Mouse (Mus musculus) erythroblast, adult 5-6 weeks (primary cell): ENCODE measurements around the gene Ppp2r3c. TPM values are rescaled to one million over a fixed set of nuclear protein-coding genes. Genes with fewer than 3 reads are reported as not detected.
"Not testable (repeated sequence)": the region's sequence is repeated elsewhere in the genome, so short reads cannot be mapped to it uniquely, and the experiment has no call there.

ENCODE experiments used
- ATAC-seq: replicated peaks from 2 replicates; pipeline ENCODE4 v1.8.0; 2016; ENCODE audit warnings: moderate number of reproducible peaks, mild to moderate bottlenecking, moderate TSS enrichment, inconsistent platforms; ENCODE audit not compliant: poor library complexity, low FRiP score, severe bottlenecking
- total RNA-seq, 2 experiments: library from RNA; stranded (forward) in 1 of 2; stranded (reverse) in 1 of 2; fragments of 150-400 nt in 1 of 2; fragments of 200-764, 138-1000 nt in 1 of 2; gene quantifications; 2 replicates each; pipeline versions ENCODE4 v1.2.3 to v1.2.4; 2015 to 2017; ENCODE audit warnings: low replicate concordance in 2 of 2

The Ppp2r3c gene
- total RNA-seq (2015; ENCODE audit: low replicate concordance) (6.7 and 13.3 TPM in 2 replicates), total RNA-seq (2017; ENCODE audit: low replicate concordance) (7.4 and 9.6 TPM in 2 replicates)

DNA sequence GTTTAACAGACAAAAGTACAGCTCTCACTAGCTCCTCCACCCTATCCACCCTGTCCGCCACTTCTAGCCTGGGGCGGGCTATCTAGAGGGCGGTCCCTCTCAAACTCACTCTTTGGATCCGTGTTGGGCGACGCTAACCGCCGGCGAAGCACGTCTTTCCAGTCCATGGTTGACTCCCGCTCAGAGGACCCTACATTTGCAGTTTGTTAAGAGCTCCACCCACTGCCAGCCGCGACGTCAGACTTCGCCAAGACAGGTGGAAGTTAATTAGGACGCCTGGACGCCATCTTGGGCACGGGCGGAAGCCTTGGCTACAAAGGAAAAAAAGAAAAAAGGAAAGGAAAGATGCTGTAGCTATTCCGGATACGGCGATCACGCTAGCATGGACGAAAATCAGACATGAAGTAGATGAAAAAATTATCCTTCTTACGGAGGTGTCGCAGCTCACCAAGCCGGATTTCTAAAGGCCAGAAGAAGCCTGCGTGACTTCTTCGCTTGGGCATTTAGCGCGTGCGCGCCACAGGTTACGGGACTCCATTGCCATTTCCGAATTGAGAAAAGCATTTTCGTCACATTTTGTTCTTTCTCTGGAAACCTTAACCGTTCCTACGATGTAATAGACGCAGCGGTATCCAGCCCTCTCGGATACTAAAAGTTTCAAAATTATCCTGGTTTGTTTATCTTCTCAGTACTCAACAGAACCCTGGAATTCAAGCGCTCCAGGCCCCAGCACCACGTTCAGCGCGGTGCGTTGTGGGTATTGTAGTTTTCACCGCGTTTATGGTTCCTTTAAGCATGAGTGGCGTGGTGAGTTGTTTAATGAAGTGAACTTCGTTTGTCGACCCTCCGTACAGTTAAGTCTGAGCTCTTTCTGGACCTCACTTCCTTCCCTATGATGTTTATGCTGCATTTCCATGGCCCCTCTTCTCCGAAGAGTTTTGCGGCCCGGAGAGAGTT, at the start of gene Ppp2r3c:
TSS of gene Ppp2r3c (minus strand) at position 514 of the 957 bp plus-strand sequence.
- peak; percentile 94 for ATAC-seq

DNA sequence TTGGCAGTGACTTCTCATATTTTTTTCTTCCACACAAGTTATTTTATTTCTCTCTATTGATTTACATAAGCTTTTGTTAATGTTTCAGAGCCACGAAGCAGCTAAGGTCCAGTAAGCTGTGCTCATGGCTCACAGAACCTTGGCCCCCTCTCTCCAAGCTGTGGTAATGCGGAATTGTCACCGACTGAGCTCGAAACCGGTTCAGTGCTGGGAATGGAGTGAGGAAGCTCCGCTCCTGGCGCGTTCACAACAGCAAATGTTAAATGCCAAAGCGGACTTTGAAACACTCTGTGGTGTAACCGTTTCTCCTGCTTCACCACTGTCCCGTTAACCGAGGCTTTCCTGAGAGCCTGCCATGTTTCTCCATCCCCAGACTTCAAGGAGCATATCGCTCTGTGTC, 41.8 kb upstream of the Ppp2r3c start:
- ATAC-seq = no peak

DNA sequence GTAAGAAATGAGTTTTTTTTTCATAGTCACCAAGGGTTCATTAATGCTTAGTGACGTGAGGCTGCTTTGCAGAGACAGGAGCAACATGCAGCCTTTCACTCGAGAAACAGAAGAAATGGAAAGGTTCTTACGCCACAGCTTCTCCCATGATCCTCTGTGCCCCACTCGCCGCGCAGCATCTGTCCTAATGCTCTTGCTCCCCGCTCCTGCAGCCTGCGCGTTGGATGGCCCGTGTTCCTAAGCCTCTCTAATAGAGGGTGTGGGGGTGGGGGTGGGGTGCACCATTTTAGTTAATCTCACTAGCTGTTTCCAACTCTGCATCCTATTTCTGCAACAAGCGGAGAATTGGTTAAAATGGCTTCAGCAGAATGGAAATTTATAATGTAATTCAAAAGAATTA, 41.2 kb upstream of the Ppp2r3c start:
- ATAC-seq = no peak

DNA sequence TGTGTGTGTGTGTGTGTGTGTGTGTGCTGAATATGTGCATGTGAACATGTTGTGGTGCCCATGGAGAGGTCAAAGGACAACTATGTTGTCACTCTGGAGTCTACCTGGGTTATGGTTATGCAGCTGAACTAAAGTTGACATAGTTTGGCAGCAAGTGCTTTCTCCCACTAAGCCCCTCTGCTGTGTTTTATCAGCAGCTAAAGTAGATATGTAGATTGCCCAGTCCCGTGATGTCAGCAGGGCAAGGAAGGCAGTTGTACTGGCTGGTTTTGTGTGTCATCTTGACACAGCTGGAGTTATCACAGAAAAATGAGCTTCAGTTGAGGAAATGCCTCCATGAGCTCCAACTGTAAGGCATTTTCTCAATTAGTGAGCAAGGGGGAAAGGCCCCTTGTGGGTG, 40.2 kb upstream of the Ppp2r3c start:
- not testable (repeated sequence) for ATAC-seq

DNA sequence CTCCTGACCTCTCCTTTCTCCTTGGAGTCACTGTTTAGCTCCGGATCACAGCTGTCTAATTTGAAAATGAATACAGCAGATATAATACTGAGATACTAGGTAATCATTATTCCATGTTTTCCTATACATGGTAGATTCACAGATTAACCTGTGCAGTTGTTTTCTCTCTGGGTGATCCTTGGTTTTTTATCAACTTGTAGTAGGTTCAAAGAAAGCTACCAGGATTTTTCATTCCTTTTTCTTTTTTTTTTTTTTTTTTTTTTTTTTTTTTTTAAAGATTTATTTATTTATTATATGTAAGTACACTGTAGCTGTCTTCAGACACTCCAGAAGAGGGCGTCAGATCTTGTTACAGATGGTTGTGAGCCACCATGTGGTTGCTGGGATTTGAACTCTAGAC, 35.7 kb upstream of the Ppp2r3c start:
- not testable (repeated sequence) for ATAC-seq

DNA sequence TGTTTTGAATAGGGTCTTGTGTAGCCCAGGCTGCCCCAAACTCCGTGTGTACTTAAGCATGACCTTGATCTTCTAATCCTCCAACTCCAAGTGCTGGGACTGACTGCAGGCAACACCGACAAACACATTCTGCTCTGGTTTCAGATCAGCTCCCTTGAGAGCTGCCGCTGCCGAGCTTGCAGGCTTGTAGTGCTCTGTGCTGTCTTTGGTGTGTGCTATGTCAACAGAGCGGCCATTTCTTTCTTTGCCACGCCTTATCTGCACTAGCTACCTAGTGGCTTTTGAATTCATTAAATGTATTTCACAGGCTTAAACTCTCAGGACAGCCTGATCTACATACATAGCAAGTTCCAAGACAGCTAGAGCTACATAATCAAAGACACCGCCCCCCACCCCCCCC, 30.9 kb upstream of the Ppp2r3c start:
- no peak for ATAC-seq

DNA sequence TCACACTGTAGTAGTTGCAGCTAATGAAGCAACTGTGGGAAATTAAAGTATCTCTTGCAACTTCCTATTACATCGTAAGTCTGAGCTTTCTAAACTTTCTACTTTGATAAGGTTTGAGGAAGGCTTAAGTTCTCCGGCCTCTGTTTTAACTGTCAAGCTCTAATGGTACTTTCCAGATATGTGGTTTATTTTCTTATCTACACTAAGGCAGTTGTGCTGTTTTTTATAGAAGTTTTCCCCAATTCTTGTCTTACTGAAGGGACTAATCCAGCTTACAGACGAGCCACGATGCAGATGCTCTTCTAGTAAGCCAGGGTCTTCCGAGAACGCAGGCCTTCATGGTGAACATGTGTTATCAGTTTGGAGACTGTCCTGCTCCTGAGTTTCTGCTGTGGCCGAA, 26.6 kb upstream of the Ppp2r3c start:
- no peak for ATAC-seq

DNA sequence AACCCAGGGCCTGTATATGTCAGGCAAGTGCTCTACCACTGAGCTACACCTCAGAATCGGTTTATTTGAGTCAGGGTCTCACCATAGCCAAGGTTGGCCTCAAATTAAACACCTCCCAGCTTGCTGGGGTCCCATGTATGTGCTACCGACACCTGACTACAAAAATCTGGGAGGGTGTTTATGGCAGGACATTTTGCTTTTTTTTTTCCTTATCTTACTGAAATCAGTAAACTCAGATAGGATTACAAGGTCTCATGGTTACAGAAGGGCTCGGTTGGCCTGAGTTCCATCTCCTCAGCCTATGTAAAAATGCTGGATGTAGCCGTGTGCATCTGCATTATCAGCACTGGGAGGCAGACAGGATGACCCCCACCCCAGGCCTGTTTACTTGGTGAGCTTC, 26.0 kb upstream of the Ppp2r3c start:
- no peak for ATAC-seq

DNA sequence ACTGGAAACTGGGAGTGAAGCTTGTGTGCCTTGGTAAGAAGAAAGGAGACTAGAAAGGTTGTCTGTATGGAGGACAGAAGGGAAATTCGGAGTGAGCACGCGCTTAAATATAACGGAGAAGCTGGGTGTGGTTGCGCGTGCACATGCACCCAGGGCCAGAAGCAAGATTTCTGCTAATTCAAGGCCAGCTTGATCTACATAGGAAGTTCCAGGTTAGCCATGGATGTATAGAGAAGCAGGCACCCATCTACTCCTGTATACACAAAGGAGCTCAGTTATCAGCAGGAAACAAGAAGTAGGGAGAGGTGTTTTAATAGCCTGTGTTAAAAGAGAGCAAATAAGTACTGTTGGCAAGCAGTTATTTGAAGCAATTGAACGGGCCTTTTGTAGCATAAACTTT, 22.9 kb upstream of the Ppp2r3c start:
- no peak for ATAC-seq

DNA sequence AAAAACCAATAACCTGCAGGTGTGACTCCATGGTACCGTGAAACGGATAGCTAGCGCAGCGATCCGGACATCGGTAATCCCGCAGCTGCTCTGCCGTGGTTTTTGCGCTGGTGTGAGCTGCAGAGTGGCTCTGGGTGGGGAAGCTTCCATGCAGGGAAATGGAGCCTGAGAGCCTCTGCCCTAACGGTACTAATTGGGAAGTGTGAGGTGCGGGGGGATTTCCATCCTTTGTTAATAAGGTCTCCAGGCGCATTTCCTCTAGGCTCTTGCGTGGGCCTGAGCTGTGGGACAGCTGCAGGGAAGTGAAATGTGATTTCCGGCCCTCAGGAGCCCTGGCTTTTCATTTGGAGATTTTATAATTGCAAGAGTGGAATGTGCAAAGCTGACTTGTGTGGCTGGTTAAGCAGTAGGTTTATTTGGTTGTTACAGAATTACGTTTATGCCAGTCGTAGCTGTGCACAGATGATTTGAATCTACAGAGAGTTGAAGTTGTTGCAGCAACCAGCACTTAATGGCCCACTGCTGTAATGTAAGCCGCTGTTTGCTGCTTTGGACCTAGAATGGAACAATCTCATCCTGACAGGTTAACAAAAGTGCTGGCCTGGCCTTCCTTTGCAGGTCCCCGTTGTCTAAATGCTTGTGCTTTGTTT, 19.0 kb upstream of the Ppp2r3c start:
- no peak for ATAC-seq

DNA sequence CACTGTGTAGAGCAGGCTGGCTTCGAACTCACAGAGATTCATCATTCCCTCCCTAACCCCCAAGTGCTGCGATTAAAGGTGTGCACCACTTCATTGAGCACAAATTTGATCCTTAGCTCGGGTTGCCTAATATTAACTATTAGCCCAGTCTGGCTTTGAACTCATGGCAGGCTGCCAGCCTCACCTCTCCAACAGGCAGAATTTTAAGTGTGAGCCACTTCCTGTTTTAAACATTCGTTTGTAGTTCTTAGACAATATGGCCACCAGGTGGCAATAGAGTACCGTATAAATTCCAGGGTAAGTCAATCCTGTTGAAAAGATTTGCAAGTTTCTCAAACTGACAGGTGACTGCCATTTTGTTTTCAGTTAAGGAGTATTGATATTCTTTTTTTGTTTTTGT, 12.4 kb upstream of the Ppp2r3c start:
- ATAC-seq = peak; percentile 78

DNA sequence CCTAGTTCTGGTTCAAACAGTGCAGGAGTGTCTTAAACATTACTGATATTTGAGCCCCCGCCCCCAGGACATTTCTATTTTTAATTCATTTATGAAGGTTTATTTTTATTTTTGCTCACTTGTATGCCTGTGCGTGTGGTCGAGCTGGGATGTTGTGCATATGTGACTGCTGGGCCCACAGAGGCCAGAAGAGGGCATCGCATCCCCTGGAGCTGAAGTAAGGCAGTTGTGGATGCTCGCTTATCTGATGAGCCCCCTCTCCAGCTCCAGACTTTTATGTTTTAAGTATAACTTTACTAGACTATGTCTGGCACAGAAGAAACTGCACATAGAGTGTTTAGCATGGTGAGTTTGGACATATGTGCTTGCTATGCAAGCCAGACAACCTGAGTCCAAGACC, 11.1 kb upstream of the Ppp2r3c start:
- no peak for ATAC-seq

DNA sequence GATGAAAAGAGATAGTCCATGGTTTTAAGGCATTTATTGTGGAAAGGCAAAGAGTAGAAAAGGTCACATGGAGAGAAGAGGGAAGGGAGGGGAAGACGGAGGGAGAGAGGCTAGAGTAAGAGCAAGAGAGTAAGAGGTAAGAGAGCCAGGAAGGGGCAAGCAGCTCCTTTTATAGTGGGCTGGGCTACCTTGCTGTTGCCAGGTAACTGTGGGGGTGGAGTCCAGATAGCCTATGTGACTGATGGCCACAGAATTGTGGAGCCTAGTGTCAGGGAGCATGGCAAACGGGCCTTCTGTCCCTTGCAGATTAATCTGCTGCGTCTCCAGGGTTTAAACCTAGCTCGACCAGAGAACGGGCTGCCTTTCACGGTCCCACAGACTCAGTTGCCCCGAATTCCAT, 9.0 kb upstream of the Ppp2r3c start:
- ATAC-seq = no peak

DNA sequence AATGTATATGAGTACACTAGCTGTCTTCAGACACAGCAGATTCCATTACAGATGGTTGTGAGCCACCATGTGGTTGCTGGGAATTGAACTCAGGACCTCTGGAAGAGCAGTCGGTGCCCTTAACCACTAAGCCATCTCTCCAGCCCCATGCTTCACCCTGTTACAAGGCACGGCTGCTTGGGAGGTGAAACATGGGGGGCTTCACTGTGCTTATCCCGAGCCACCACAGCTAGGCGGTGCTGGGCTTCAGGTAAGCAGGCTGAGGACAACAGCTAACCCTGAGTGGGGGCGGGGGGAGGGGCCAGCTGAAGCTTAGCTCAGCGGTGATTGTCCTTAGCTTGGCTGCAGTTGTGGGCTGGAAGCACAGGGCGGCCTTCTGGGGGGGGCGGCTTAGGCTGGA, 6.7 kb upstream of the Ppp2r3c start:
- no peak for ATAC-seq

DNA sequence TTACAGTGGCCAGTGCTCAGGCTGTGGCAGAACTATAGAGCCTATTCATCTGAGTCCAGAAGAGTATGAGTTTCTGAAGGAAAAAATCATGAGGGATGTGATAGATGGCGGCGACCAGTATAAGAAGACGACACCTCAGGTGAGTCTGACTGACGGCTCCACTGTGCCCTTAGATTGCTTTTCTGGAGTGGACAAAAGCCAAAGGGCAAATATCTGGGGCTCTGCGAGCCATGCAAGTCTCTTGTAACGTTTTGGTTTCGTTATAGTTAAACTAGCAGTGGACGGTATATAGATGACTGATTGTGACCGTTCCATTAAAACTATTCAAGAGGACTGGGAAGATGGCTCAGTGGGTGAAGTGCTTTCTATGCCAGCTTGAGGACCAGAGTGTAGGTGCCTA, 5.9 kb upstream of the Ppp2r3c start:
- ATAC-seq = no peak

DNA sequence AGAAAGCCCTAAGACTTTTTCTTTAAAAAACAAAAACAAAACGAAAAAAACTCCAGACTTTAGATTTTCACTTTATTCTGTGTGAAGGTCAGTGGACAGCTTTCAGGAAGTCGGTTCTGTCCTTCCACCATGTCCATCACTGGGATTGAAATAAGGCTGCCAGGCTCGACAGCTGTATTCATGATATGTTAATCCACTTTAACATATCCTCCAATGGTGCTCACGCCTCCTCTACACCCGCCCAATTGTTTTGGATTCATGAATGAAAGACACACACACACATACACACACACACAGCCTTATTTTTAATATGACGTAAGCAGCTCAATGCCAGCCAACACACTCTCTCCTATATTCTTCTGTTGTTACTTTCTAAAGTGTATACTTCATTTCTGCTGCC, 4.8 kb upstream of the Ppp2r3c start:
- ATAC-seq = no peak

DNA sequence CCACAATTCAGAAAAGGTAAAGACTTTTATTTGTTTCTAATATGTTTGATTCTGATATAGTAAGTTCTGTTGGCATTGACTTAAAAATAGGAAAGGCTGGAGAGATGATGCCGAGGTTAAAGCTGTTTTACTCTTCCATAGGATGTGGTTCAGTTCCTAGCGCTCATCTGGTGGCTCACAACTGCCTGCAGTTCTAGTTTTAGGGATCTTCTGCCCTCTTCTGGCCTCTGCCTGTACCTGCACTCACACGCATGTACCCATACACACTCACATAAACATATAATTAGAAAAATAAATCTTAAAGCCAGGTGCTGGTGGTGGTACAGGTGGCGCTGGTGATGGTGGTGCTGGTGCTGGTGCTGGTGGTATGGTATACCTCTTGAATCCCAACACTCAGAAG, 3.6 kb upstream of the Ppp2r3c start:
- no peak for ATAC-seq

DNA sequence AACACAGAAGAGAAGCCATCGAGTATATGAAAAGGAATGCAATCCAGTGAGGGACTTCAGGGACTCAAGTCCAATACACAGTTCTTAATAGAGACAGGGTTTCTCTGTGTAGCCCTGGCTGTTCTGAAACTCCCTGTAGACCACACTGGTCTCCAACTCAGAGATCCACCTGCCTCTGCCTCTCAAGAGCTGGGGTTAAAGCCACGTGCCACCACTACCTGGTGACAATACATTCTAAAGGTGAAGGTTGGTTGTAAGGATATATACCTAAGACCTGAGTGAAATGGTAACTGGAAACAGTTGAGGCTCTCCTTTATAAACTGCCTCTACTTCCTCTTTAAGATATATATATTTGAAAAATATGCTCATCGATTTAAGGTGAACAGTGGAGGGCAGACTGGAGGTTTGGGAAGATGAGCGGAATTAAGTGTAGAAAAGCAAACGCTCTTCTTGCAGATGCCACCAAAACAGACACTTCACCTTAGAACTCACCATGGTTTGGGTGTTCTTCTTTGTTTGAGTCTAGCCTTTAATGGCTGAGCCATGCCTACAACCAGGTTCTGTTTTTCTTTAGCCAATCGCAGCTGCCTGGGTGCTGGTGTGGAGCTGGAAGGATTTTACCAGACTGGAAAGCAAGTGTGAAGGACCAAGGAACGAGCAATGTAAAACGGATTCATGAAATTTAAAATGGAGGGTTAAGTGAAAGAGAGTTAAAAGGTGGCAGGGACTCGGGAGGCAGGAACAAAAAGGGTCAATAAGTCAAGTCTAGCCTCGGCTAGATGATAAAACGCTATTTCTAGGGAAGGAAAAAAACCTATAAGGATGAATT, 1.1 kb downstream of the Ppp2r3c start:
- 0 out of 2 replicates have a peak, but pooled peaks have one; percentile 4 for ATAC-seq

DNA sequence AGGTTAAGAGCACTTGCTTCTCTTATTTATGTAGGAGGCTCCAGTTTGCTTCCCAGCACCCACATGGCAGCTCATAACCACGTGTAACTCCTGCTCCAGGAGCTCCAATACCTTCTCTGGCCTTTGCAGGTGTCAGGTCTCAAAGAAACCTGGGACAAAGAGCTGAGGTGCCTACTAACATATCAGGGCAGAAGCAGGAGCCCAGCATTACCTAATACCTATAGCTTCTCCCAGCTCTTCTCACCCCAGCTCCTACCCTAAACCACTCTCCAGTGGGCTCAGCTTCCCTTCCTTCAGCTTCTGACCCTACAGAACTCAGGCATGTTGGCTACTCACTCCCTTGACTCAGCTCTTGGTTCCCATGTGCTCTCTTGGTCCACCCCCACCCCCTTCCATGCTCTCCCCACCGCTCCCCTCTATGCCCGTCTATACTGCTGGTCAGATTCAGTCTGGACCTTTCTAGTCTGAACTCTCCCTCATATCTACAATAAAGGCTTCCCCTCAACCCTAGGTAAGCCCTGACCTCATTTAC, 1.9 kb downstream of the Ppp2r3c start:
- no peak for ATAC-seq

DNA sequence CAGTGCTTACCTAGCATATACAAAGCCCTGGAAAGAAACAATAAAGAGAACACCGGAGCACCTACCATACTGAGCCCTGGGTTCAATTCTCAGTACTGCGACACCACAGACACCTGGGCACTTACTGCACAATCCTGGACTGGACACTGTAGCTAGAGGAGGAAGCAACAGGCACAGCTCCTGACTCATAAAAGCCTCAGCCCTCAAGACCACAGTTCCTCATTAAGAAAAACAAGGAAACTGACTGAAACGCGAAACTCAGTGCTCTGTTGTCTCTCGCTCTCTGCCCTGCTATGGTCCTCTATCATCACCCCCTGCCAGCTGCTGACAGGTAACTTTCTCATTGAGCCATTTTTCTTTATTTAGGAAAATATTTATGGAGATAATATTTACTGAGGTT, 3.5 kb downstream of the Ppp2r3c start, which contains the start of gene 1110008L16Rik:
TSS of gene 1110008L16Rik (plus strand) at position 242 of the 400 bp plus-strand sequence.
- no peak for ATAC-seq
